Mouse (Mus musculus) megakaryocyte progenitor cell, adult 5-6 weeks (primary cell): ENCODE results near the gene 0610030E20Rik. TPM values are rescaled to one million over a fixed set of nuclear protein-coding genes. Genes with fewer than 3 reads are reported as not detected.

Source experiments
- ATAC-seq: replicated peaks from 2 replicates; pipeline ENCODE4 v1.8.0; 2016; ENCODE audit warnings: mild to moderate bottlenecking, moderate TSS enrichment, inconsistent platforms; ENCODE audit not compliant: poor library complexity
- total RNA-seq, 2 experiments: library from RNA; stranded (forward) in 1 of 2; stranded (reverse) in 1 of 2; fragments of 157-497, 149-512 nt in 1 of 2; fragments of 200-1000 nt in 1 of 2; gene quantifications; 2 replicates each; pipeline versions ENCODE4 v1.2.3 to v1.2.4; 2015 to 2017

0610030E20Rik gene
- total RNA-seq, 2 experiments from 2014 or later, result 23.0 to 30.3 TPM

DNA sequence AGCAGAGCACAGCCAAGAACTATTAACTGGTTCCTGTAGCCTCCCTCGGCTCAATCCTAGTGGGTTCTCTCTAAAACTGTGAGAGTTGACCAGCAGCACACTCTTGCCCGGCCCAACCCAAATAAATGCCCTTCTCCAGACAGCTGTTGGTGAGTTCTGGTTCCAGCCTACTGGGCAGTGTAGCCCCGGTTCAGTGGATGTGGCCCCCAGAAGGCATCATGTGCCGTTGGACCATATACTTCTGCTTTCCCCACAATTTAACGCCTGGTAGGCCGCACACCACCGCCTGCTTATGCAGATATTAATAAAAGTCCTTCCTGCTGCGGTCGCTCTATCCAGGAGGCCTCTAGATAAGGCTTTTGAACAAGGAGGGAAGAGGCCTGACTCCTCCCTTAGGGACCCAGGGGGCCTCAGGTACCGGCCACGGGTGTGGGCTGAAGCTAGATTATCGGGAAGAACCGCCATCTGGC is 42.4 kb downstream of the 0610030E20Rik start:
- ATAC-seq, result peak; percentile 76

GRCm38 (mm10) chr6:72389941-72390771 is 43.0 kb downstream of the 0610030E20Rik start, which contains the start of gene Vamp8:
TSS of gene Vamp8 (minus strand) at chr6:72390703.
- ATAC-seq, result peak; percentile 45

GRCm38 (mm10) chr6:72390795-72391521 is 43.8 kb downstream of the 0610030E20Rik start:
- ATAC-seq, result peak; percentile 21

DNA sequence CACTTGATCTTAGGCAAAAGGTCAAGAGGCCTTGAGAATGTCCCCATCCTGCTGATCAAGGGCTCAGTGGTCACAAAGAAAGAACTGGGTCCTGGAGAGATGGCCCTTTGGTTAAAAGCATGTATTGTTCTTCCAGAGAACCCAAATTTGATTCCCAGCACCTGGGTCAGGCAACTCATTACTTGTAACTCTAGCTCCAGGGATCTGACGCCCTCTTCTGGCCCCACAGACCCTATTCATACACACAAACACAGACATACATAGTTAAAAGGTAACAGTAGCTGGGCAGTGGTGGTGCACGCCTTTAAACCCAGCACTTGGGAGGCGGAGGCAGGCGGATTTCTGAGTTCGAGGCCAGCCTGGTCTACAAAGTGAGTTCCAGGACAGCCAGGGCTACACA is 45.2 kb downstream of the 0610030E20Rik start:
- ATAC-seq, result no peak

DNA sequence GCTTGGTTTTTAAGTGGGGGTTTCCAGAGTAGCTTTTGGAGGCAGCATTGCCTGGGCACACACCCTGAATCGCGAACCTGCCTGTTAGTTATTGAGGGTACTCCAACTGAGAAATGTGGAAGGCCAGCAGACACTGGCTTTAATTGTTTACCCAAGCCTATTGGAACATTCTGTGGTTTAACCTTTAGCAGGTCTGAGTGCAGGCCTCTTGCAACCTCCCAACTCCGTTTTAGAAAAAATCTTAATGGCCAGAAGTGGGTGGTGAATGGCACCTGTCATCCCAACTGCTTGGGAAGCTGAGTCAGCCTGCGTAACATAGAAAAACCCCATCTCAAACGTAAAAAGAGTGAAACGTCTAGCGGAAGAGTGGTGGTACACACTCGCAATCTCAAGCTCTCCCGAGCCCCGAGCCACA is 49.7 kb downstream of the 0610030E20Rik start:
- ATAC-seq, result no peak

DNA sequence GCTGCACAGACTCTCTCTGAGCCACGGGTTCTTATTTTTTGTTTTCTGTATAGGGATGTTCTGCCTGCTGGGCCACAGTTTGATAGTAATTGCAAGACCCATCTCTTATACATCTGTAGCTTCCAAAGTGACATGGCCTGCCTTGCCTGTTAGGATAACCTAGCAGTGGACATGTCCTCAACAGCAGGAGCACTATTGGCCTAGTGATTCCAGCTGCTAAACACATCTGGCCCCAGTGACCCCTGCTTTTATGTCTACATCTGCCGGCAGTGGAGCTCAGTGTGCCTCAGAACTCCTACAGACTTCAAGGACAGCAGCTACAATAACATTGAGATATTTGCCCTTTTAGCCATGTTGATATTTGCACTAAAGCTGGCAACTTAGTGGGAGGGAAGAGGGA is 52.9 kb downstream of the 0610030E20Rik start:
- no peak for ATAC-seq

GRCm38 (mm10) chr6:72401875-72402274 is 54.8 kb downstream of the 0610030E20Rik start:
- ATAC-seq, result peak; percentile 97

Other genes with a start within 250 kb of the 0610030E20Rik start
- gene St3gal5, start 249.7 kb upstream of the 0610030E20Rik start, total RNA-seq (2015), result 7.8 and 10.1 TPM in 2 replicates
- gene St3gal5, start 249.7 kb upstream of the 0610030E20Rik start, total RNA-seq (2017), result 11.5 and 14.6 TPM in 2 replicates
- not detected in 2 replicates for gene Atoh8, start 111.7 kb upstream of the 0610030E20Rik start, total RNA-seq (2015)
- not detected in 2 replicates for gene Atoh8, start 111.7 kb upstream of the 0610030E20Rik start, total RNA-seq (2017)
- not detected in 2 replicates for gene Sftpb, start 42.7 kb upstream of the 0610030E20Rik start, total RNA-seq (2015)
- gene Sftpb, start 42.7 kb upstream of the 0610030E20Rik start, total RNA-seq (2017), result not detected in 2 replicates
- gene Usp39, start 2.1 kb upstream of the 0610030E20Rik start, total RNA-seq (2015), result 66.8 and 71.3 TPM in 2 replicates
- gene Usp39, start 2.1 kb upstream of the 0610030E20Rik start, total RNA-seq (2017), result 113 and 115 TPM in 2 replicates
- gene Tmem150a, start 8.1 kb downstream of the 0610030E20Rik start, total RNA-seq (2015), result 1.1 and 1.2 TPM in 2 replicates
- 0.33 TPM in 1 of 2 replicates, not detected in the other for gene Tmem150a, start 8.1 kb downstream of the 0610030E20Rik start, total RNA-seq (2017)
- gene Rnf181, start 19.6 kb downstream of the 0610030E20Rik start, total RNA-seq (2015), result 65.5 and 87.8 TPM in 2 replicates
- gene Rnf181, start 19.6 kb downstream of the 0610030E20Rik start, total RNA-seq (2017), result 51.4 and 53.7 TPM in 2 replicates
- 39.1 and 70.3 TPM in 2 replicates for gene Vamp5, start 33.2 kb downstream of the 0610030E20Rik start, total RNA-seq (2015)
- 13.0 and 34.9 TPM in 2 replicates for gene Vamp5, start 33.2 kb downstream of the 0610030E20Rik start, total RNA-seq (2017)
- 240 and 247 TPM in 2 replicates for gene Vamp8, start 43.4 kb downstream of the 0610030E20Rik start, total RNA-seq (2015)
- gene Vamp8, start 43.4 kb downstream of the 0610030E20Rik start, total RNA-seq (2017), result 267 and 283 TPM in 2 replicates
- 11.2 and 11.6 TPM in 2 replicates for gene Ggcx, start 67.0 kb downstream of the 0610030E20Rik start, total RNA-seq (2015)
- gene Ggcx, start 67.0 kb downstream of the 0610030E20Rik start, total RNA-seq (2017), result 6.7 and 8.5 TPM in 2 replicates
- gene Mat2a, start 92.2 kb downstream of the 0610030E20Rik start, total RNA-seq (2015), result 342 and 403 TPM in 2 replicates
- 192 and 230 TPM in 2 replicates for gene Mat2a, start 92.2 kb downstream of the 0610030E20Rik start, total RNA-seq (2017)
- not detected in 2 replicates for gene Sh2d6, start 174.4 kb downstream of the 0610030E20Rik start, total RNA-seq (2015)
- not detected in 2 replicates for gene Sh2d6, start 174.4 kb downstream of the 0610030E20Rik start, total RNA-seq (2017)
- gene Capg, start 197.1 kb downstream of the 0610030E20Rik start, total RNA-seq (2015), result 24.4 and 25.5 TPM in 2 replicates
- 42.7 and 60.1 TPM in 2 replicates for gene Capg, start 197.1 kb downstream of the 0610030E20Rik start, total RNA-seq (2017)